In genomic region chr1:106351512-106351911, GRCm38 (mm10) we compare ENCODE assay signal across 31 mouse cellular contexts.
DNase-seq lines count a peak whose midpoint lies in the region; ATAC-seq lines count a peak whose summit lies in the region.
"Had no signal": no experiment of that assay in that cellular context is flagged by ENCODE, and none has a peak within 500 bp of the region (broad histone marks: within the 10 kb centered on the region; RNA-seq: fewer than 3 reads in every experiment).

No protein-coding gene starts in this region.

- no peaks in the 10 kb centered on the region for H3K4me1 ChIP-seq in limb, embryonic 11.5 days (ENCODE audit: control insufficient read depth, insufficient read depth, low read length)
- H3K4me1 ChIP-seq in limb, embryonic 10.5 days = no peaks in the 10 kb centered on the region; the same call in 1 of the 2 replicates
- H3K4me1 ChIP-seq: embryonic facial prominence, embryonic 12.5 days; forebrain, embryonic 15.5 days; heart, embryonic 10.5 days; heart, embryonic 15.5 days; kidney, embryonic 15.5 days; liver, embryonic 12.5 days; megakaryocyte, embryonic 14.5 days; midbrain, embryonic 15.5 days; neural tube, embryonic 15.5 days had no signal

- no peaks in the 10 kb centered on the region for H3K9me3 ChIP-seq in limb, embryonic 11.5 days (ENCODE audit: control insufficient read depth, low read length)
- no peaks in the 10 kb centered on the region for H3K9me3 ChIP-seq in limb, embryonic 10.5 days (replicated peaks)
- H3K9me3 ChIP-seq: embryonic facial prominence, embryonic 12.5 days; forebrain, embryonic 15.5 days; heart, embryonic 10.5 days; heart, embryonic 15.5 days; kidney, embryonic 15.5 days; liver, embryonic 12.5 days; megakaryocyte, embryonic 14.5 days; midbrain, embryonic 15.5 days; neural tube, embryonic 15.5 days had no signal

- WGBS in limb, embryonic 11.5 days = 35% methylated on average over 2 of the region's 2 CpGs
- 39% methylated on average over 2 of the region's 2 CpGs for WGBS in limb, embryonic 10.5 days

- H3K9ac ChIP-seq in limb, embryonic 11.5 days (ENCODE audit: low read length) = no peak overlapping the region
- H3K9ac ChIP-seq: embryonic facial prominence, embryonic 12.5 days; forebrain, embryonic 15.5 days; heart, embryonic 15.5 days; kidney, embryonic 15.5 days; liver, embryonic 12.5 days; liver, postnatal 0 days; midbrain, embryonic 15.5 days; neural tube, embryonic 15.5 days had no signal

- no peak overlapping the region for H3K27ac ChIP-seq in limb, embryonic 11.5 days (replicated peaks; ENCODE audit: low read depth, low read length)
- H3K27ac ChIP-seq in limb, embryonic 10.5 days = no peak overlapping the region
- H3K27ac ChIP-seq: embryonic facial prominence, embryonic 12.5 days; forebrain, embryonic 15.5 days; heart, embryonic 10.5 days; heart, embryonic 15.5 days; kidney, embryonic 15.5 days; left cerebral cortex, adult 2 months; liver, embryonic 12.5 days; midbrain, embryonic 15.5 days; neural tube, embryonic 15.5 days; stomach, postnatal 0 days had no signal

- peak; percentile 31 for DNase-seq in limb, embryonic 11.5 days (ENCODE audit: low spot score)
- DNase-seq in limb, embryonic 10.5 days (ENCODE audit: low spot score) = no peak
- peak; percentile 17 for DNase-seq in embryo, embryonic 11 days
- peak; percentile 41 for DNase-seq in yolk sac, embryonic 10.5 days (ENCODE audit: low spot score)
- no peak for DNase-seq in cerebellum, adult 9-10 months
- DNase-seq in frontal cortex, postnatal 14 days (ENCODE audit: low spot score in 2 of 2) = no peak
- DNase-seq: adrenal gland, adult 2 months; adrenal gland, postnatal 36 days; cerebellum, adult 2 months; cerebellum, postnatal 36 days; gastrocnemius, postnatal 10 days; kidney, adult 11 months; kidney, postnatal 25 days; liver, postnatal 0 days; lung, postnatal 36 days; right cerebral cortex, adult 18-20 months; spleen, adult 18-20 months; thymus, adult 18-20 months; thymus, postnatal 25 days had no signal

- no peak overlapping the region for H3K4me2 ChIP-seq in limb, embryonic 11.5 days (ENCODE audit: low read depth, severe bottlenecking)
- H3K4me2 ChIP-seq: embryonic facial prominence, embryonic 12.5 days; forebrain, embryonic 15.5 days; heart, embryonic 15.5 days; kidney, embryonic 15.5 days; liver, embryonic 12.5 days; midbrain, embryonic 15.5 days; neural tube, embryonic 15.5 days had no signal

- H3K27me3 ChIP-seq in limb, embryonic 11.5 days (ENCODE audit: control insufficient read depth, insufficient read depth, low read length) = no peaks in the 10 kb centered on the region
- H3K27me3 ChIP-seq in limb, embryonic 10.5 days (ENCODE audit: low read depth, poor library complexity, severe bottlenecking) = no peaks in the 10 kb centered on the region
- H3K27me3 ChIP-seq: embryonic facial prominence, embryonic 12.5 days; forebrain, embryonic 15.5 days; heart, embryonic 15.5 days; kidney, embryonic 15.5 days; liver, embryonic 12.5 days; megakaryocyte, embryonic 14.5 days; midbrain, embryonic 15.5 days; neural tube, embryonic 15.5 days had no signal

- no peak for ATAC-seq in limb, embryonic 11.5 days (ENCODE audit: insufficient number of reproducible peaks, low FRiP score, low TSS enrichment, low read depth)
- peak; percentile 72 for ATAC-seq in CD4-positive, CD25-positive, alpha-beta regulatory T cell, adult 4 months
- ATAC-seq: forebrain, embryonic 15.5 days; liver, embryonic 12.5 days; liver, postnatal 0 days; midbrain, embryonic 15.5 days had no signal

- H3K36me3 ChIP-seq in limb, embryonic 11.5 days (ENCODE audit: control insufficient read depth, insufficient read depth, low read length) = no peaks in the 10 kb centered on the region
- 0 out of 2 replicates have a peak, but pooled peaks cover 2% of the 10 kb centered on the region for H3K36me3 ChIP-seq in limb, embryonic 10.5 days
- H3K36me3 ChIP-seq: liver, embryonic 12.5 days; midbrain, embryonic 15.5 days had no signal

- no peak overlapping the region for H3K4me3 ChIP-seq in limb, embryonic 11.5 days (ENCODE audit: low read depth, low read length)
- H3K4me3 ChIP-seq in limb, embryonic 10.5 days = no peak overlapping the region
- H3K4me3 ChIP-seq: embryonic facial prominence, embryonic 12.5 days; forebrain, embryonic 15.5 days; heart, embryonic 10.5 days; heart, embryonic 15.5 days; kidney, embryonic 15.5 days; left cerebral cortex, adult 2 months; liver, embryonic 12.5 days; megakaryocyte, embryonic 14.5 days; midbrain, embryonic 15.5 days; neural tube, embryonic 15.5 days had no signal

Comparison
In these comparisons a context has a peak if more than half of its experiments do, and no peak if none do; other contexts are left out.
1. DNase-seq: peak in limb, embryonic 11.5 days (single experiment), embryo, embryonic 11 days (single experiment) and yolk sac, embryonic 10.5 days (single experiment); none in limb, embryonic 10.5 days (single experiment), cerebellum, adult 9-10 months (single experiment) and frontal cortex, postnatal 14 days (0 of 2).